Mouse (Mus musculus) A20 (cell line): ENCODE data around the gene Gm44965.
A peak's percentile ranks its signal among the peaks of the same experiment; 100 is the strongest.

Experiments used
- DNase-seq: peaks from one replicate; pipeline ENCODE4 v3.0.0-alpha.2; 2011; ENCODE audit warnings: low read depth, low spot score

Gm44965 gene

DNA sequence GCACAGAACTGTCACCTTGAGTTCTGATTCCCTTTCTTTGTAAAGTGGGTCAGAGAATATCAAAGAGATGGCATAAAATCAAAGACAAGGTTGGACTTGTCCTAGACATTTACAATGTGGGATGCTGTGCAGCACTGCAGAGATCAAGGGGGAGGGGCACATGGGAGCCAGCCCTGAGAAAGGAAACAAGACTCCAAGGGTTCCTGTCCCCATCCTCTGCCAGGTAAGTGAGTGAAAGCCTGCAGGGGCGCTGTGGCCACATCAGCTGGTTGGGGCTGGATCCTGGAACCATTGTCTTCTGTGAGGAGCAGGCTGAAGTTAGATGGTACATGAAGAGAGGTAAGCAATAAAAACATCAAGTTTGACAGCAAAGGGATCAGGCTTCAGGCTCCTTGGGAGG, 29.7 kb downstream of the Gm44965 start:
- no peak for DNase-seq

DNA sequence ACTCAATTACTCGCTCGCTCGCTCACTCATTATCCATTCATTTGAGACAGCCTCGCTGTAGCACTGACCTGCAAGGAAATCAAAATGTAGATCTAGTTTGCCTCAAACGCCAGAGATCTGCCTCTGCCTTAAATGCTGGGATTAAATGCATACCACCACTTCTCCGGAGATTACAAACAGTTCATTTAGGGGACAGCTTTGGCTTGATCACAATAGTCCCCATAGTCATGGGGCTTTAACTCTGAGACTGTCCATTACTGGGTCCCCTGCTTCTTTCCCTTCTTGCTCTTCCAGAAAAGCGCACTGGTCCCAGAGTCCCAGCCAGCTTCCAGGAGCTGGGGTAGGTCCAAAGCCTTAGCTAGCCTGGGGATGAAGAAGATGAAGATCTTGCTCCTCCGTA, 32.7 kb downstream of the Gm44965 start, which contains the start of gene AI854703:
TSS of gene AI854703 (plus strand) at position 301 of the 400 bp plus-strand sequence.
- no peak for DNase-seq

DNA sequence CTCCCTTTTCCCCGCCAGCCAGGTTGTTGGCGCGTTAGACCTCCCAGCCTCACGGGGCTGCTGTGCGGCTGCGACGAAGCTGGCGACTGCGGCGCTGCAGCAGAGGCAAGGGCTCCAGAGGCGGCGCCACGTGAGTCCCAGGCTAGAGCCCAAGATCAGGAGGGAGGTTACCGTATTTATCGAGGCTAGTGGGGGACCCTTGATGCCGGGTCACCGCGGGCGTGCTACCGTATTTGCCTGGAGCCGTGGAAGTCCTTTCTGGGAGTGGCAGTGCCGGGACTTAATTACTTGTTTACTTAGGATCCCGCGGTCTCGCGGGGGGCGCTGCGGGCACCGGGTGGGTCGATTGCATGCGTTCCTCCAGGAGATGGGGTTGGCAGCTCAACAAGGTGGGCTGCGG, 33.2 kb downstream of the Gm44965 start:
- DNase-seq = peak; percentile 72

DNA sequence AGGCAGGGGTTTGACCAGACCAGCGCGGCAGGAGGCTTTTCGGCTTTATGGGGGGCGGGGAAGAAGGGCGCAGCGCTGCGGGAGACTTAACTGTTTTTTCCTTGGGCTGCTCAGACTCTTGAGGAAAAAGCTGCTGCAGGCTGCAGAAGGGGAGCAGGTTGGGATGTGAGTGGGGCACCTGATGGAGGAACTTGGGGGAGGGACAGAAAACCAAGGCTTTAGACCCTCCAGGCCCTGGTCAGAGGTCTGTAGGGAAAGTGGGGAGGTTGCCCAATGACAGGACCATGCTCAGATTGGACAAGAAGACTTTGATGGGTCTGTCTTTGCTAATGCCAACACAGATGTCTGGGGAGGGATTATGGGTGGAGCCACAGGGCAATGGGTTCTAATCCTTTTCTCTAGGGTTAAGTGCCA, 33.8 kb downstream of the Gm44965 start:
- no peak for DNase-seq

DNA sequence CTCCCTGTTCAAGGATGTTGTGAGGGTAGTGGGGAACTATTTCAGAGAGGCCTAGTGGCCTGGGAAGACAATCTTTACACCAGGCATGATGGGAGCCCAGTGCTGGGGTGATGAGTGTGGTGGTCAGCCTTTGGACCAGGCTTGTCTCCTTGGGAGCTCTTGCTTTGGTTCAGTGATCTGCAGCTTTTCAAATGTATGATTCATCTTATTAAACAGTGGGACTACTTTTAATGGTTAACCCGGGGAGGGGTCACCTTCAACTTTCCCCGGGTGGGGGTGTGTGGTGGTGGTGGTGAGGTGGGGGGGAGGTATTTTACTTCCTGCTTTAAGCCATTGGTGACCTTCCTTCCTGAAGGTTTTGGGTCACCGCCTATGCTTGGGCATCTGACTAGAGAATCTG, 34.6 kb downstream of the Gm44965 start:
- no peak for DNase-seq

DNA sequence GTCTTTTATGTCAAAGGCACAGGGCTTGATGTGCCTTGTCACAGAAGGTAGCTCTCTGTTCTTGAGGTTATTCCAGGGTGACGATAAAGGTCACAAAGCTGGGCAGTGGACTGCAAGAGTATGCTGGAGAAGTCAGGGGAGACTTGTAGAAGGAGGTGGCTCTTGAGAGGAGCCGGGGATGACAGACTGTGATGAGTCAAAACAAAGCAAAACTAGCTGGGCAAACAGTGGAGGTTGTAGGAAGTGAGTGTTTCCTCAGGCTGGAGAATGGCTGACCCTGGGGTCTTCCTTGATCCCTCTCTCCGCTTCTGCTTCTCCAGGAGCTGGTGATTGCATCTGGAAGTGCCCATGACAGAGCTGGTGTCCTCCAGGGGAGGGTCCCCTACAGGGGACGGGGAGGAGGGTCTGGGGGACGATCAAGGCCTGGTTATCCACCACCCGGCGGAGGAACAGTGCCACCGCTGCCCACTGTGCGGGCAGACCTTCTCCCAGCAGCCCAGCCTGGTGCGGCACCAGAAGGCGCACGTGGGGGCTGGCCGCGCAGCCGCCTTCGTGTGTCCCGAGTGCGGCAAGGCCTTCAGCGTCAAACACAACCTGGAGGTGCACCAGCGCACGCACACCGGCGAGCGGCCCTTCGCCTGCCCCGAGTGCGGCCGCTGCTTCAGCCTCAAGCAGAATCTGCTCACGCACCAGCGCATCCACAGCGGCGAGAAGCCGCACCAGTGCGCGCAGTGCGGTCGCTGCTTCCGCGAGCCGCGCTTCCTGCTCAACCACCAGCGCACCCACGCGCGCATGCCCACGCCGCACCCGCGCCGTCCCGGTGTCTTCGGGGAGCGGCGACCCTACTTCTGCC, 35.3 kb downstream of the Gm44965 start:
- DNase-seq = no peak

DNA sequence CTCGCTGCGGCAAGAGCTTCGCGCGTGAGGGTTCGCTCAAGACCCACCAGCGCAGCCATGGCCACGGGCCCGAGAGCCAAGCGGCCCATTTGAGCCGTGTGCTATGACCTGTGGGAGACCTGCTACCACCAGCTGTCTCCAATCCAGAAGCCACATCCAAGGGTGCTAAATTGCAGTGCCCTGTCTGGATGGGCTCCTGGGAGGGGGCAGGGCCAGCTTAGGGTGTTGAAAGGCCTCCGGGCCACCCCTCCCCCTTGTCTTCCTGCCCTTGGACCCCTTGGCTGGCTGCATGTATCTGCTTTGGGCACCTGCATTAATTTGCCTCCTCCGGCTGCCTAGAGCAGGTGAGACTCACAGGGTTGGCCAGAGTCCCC, 35.9 kb downstream of the Gm44965 start:
- no peak for DNase-seq

DNA sequence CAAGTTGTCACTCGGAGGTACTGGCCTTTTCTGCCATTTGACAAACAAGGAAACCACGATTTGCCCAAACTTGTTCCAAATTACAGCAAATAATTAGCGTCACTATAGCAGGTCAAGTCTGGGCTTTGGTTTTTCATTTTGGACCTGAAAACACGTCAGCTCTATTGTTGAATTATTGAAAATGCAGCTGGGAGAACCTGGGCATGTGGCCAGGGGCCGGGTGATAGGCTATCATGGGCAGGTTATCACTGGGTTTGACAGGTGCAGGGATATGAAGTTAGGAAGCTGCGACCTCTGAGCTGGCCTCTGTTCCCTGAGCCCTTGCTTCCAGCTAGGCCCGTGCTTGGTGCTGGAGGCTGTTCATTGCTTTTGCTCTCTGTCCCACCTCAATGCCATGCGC, 37.1 kb downstream of the Gm44965 start:
- DNase-seq = no peak

DNA sequence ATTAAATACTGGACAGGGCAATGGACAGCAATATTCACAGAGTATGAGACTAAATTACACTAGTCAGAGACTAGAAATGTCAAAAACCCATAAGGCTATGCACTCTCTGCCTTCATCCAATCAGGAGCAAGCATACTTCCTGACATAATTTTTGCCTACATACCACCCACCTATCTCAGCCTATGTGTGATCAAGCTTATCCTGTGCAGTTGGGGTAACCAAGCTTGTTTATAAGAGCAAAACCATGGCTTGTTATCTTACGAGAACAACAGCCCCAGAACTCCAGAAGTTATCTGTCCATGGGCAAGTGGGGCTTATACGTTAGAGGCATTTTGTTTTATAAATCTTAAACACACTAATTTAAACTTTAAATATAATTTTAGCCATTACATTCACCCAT, 41.4 kb downstream of the Gm44965 start:
- no peak for DNase-seq

DNA sequence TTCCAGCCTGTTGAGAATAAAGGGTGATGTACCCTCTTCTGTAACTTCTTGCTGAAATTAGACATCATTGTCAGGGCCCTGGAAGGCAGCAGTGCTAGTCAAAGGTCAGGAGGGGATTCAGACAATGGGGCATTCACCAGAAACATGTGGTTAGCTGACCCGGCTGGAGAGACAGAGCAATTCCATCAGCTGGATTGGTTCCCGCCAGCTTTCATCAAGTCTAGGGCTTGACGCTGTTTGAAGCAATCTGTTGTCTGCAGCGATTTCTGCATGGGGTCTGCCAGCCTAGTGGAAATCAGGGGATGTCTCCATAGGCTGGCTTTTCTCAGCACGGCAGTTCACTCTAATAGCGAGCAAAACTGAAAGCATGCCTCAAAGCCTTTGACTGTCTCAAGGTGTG, 42.8 kb downstream of the Gm44965 start:
- DNase-seq = no peak

DNA sequence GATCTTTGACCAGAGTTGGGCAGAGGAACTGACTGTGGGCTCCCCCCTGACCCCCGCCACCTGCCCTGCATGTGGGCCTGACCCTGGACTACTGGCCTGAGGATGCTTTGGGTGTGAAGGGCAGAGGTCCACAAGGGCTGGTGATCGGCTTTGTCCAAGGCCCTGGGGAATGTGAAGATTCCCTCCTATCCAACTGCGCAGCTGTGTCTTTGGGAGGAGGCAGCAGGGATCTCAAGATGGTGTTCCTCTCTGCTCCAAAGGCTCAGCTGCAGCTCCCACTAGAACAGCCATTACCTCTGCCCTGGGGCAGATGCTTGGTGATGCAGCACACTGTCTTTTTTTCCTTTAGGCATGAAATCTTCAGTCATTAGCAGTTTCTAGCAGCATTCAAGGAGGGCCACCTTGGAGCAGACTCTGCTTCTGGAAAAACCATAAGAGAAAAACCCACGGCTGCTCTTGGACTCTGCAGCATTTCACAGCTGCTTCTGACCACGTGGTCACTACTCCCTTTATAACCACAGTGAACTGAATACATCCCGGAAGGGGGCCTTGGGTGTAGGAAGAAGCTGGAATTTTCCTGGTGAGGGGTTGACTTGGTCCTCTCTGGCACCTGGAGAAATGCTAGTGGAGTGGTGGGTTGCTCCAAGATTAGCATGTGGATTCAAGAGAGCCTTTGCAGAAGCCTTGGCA, 44.2 kb downstream of the Gm44965 start:
- no peak for DNase-seq

DNA sequence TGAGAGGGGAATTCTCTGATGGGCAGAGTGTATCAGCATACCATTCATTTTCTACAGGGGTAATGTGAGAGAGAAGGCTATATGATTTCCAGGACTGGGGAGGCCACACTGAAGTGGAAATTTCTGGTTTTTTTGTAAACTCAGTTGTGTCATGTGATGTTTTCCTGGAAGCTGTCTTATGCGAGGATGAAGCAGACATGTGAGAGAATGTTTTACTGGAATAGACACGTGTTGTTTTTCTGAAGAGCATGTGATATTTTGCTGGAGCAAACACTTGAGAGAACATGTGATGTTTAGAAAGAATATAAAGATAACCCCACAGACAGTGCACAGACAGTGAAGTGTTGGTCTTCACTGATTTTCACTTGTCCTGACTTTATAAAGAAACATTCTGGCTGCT, 44.8 kb downstream of the Gm44965 start:
- DNase-seq = no peak

DNA sequence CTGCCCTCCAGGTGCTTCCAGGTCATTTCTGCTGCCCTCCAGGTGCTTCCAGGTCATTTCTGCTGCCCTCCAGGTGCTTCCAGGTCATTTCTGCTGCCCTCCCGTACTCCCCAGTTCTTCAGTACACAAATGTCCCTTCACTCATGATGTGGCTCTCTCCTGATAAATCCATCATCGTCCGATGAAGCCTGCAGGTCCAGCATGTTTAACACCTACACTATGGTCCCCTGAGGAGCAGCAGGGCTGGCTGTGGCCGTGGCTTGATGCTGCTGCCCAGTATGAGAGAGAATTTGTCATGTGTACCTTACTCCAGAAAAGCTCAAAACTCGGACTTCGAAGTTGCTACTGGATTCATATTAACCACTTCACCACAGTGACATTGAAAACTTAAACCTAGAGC, 47.6 kb downstream of the Gm44965 start:
- no peak for DNase-seq

DNA sequence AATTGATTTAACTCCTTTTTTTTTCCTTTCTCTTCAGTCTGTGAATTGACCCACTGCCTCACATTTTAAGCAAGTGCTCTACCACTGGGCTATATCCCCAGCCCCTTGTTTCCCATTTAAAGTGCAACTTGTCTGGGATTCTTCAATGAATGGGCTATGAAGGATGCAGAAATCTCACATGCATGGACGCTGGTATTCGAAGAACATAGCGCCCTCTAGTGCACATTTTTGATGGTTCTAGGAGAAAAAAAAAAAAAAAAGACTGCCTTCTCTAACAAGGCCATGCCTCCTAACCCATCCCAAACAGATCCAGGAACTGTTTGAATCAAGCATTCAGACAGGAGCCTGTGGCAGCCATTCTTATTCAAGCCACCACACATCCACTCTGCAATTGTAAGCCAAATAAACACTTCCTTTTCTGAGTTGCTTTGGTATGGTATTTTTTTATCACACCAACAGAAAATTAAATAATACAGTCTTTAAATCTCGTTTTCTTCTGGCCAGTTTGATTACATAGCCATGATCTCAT, 49.1 kb downstream of the Gm44965 start:
- DNase-seq = peak; percentile 65

DNA sequence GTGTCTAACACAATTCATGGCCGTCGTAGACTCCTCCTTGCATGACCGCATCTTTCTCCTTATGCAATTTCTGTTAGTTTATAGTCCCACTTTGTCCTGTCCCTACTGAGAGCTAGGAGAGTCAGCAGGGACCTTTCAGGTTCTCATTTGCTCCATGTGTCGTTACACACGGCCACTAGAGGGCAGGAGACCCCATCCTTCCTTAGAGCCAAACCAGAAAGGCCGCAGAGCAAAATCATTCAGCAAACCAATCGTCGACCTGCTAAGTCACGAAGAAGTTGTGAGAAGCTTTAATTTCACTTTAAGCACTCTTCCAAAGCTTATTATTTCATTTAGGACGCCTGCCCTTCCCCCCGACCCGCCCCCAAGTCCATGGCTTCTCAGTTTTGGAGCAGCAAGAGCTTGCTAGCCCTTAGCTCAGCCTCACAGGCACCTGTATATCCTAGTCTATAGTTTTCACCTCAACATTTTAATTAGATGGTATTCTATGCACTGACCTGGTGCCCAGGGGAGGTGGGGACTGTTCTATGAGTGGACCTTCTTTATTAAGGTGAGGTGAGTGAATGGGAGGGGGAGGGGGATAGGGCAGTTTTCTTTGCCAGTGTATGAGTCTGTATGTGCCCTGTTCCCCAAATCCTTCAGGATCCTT, 52.0 kb downstream of the Gm44965 start:
- DNase-seq = peak; percentile 84

DNA sequence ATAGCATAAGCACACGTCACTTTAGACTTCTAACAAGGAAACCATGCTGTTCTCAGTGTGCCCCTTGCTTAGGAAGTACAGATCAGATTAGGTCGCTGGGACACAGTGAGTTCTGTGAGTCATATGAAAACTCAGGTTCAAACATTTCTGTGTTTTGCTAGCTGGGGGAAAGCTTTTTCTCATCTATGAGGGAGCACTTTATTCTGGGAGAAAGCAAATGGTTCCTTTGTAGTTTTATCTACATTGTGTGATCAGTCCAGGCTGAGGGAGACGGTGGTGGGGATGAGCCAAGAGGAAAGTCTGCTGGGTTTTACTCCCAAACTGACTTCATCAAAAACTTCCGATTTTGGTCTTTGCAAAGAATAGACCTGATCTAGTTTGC, 52.6 kb downstream of the Gm44965 start:
- no peak for DNase-seq

DNA sequence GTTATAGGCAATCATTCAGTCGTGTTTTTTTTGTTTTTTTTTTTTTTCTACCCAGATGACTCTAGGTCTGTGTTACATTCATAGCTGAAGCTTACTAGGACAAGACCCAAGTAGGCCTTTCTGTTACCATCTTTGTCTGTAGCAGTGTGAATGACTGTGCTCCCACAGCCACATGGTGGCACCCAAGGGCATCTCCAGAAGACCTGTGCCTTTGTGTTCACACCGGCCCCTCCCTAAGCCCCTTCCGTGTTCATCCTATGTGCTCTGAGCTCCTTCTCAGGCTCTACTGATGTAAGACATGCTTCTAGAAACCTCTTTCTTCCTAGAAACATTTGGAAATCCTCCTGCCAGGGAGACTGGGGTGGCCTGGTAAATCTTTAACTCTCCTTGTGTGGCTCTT, 53.3 kb downstream of the Gm44965 start, which contains the start of gene Gimap8:
TSS of gene Gimap8 (plus strand) at position 240 of the 400 bp plus-strand sequence.
- DNase-seq = peak; percentile 87

DNA sequence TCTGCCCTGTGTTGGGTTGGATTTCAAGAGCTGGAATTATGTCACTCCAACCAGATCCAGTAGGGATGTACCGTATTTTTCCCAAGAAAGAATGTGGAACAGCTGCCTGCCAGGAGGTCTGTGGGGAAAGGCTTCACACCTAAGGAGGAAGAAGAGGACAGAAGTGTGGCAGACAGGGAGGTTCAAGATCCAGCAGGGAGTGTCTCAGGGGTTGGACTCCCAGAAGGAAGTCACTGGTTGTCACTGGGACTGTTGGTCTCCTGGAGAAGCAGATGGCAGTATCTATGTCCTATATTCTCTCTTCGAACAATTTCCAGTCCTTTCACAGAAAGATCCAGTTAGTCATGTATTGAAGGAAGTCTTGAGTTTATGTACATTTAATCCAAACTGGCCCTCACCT, 53.9 kb downstream of the Gm44965 start:
- no peak for DNase-seq

DNA sequence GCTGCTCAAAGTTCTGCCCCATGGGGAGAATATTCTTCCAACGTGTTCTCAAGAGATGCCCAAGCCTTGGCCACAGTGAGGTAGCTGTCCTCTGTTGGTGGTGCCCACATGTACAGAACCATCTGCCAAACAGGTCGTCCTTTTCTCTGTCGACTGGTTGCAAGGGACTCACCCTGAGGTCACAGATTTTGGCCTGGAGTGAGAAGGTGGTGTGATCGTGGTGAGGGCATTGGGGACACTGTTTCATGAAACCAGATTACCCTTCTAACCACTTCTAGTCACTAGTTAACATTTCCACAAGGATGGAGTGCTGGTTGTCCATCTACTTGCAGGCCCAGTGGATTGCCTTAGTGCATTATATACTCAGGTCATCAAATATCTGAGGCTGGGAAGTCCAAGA, 55.0 kb downstream of the Gm44965 start:
- DNase-seq = no peak

DNA sequence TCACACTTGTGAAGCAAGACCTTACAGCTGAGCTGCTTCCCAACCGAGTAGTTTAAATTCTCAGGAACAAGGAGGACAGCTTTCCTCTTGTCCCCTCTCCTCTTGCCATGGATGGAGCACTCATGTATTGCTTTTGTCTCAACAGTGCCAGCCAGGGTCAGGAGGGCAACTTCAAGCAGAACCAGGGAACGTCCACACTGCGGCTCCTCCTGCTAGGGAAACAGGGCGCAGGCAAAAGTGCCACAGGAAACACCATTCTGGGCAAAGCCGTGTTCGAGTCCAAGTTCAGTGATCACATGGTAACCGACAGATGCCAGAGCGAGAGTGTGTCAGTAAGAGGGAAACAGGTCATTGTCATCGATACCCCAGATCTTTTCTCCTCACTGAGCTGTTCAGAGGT, 56.3 kb downstream of the Gm44965 start:
- DNase-seq = no peak

DNA sequence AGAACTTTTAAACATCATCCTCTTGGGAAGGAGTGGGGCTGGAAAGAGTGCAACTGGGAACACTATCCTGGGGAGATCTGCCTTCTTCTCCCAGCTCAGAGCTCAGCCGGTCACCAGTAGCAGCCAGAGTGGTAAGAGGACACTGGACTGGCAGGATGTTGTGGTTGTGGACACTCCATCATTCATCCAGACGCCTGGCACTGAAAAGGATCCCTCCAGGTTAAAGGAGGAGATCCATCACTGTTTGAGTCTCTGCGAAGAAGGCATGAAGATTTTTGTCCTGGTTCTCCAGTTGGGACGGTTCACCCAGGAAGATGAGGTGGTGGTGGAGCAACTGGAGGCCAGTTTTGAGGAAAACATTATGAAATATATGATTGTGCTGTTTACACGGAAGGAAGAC, 65.0 kb downstream of the Gm44965 start:
- DNase-seq = no peak

DNA sequence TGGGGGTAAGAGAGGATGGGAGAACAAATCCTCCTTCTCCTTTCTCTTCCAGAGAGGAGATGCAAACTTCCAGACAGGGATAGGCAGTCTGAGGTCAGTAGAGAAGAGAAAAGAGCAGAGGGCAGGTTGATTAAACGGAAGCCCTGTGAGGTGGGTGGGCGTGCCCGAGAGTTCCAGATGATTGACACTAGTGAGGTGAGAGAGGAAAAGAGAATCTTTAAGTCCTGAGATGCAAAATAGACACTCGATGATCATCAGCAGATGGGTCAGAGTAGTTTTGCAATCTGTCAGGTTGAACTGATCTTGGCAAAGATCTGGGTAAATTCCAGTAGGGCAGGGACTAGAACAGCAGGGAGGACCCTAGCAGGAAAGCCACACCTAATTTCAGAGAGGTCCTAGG, 71.0 kb downstream of the Gm44965 start:
- no peak for DNase-seq
